Mouse (Mus musculus) naive thymus-derived CD4-positive, alpha-beta T cell, adult 2 months (primary cell): Measurements from ENCODE around the gene Zdhhc22.
A peak's percentile ranks its signal among the peaks of the same experiment; 100 is the strongest.

Experiments
- DNase-seq: peaks from one replicate; pipeline ENCODE4 v3.0.0-alpha.2; 2011; ENCODE audit warnings: low read depth

The Zdhhc22 gene

DNA sequence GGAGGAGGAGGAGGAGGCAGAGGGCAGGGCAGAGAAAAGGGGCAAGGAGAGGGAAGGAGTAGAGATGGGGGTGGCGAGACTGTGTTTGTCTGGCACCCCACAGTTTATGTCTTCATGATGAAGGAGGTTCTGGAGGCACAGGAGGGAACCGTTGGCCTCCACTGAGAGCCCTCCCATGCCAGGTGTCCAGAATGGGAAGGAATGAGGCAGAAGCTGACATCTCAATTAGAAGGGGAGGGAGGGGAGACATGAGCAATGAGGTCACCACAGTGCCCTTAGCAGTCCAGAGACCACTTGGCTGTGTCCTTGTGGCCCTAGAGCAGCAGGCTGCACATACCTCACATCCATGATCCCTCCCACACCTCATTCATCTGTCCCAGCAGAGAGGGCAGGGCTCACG is 4.5 kb upstream of the Zdhhc22 start:
- no peak for DNase-seq

GRCm38 (mm10) chr12:86994166-86994565 is 3.9 kb upstream of the Zdhhc22 start:
- no peak for DNase-seq

DNA sequence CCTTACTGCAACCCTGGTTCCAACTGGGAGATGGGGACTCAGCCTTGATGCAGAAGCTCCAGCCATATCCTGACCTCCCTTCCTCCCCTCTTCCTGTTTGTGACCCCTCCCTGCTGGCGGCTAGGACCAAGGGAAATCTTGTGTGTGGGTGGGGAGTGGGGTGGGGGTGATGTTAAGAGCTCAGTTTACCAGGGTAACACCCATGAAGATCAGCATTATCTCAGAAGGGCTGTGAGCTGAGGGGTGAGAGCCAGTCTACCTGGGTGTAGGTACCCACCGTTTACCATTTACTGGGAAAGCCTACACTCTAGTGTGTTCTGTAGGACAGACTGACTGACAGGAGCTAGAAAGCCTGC is 503 bp upstream of the Zdhhc22 start:
- DNase-seq: no peak

GRCm38 (mm10) chr12:86989378-86989777 is 852 bp downstream of the Zdhhc22 start:
- DNase-seq: no peak

GRCm38 (mm10) chr12:86988227-86988626 is 2.0 kb downstream of the Zdhhc22 start:
- no peak for DNase-seq

DNA sequence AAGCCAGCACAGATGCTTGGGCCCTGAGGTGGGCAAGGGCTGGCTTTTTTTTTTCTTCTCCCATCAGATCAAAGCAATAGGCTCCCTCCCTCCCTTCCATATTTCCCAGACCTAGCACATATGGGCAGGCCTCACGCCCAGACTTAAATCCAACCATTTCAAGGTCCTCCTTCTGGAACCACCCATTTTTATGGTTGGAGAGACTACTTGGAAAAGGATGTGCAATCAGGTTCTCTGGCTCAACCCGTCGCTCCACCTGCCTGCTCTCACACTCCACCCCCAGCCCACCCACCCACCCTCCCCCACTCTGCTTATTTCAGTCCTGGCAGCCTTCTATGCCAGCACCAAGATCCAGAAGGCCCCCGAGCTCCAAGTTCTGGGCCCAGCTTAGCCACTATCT is 3.7 kb downstream of the Zdhhc22 start:
- no peak for DNase-seq

DNA sequence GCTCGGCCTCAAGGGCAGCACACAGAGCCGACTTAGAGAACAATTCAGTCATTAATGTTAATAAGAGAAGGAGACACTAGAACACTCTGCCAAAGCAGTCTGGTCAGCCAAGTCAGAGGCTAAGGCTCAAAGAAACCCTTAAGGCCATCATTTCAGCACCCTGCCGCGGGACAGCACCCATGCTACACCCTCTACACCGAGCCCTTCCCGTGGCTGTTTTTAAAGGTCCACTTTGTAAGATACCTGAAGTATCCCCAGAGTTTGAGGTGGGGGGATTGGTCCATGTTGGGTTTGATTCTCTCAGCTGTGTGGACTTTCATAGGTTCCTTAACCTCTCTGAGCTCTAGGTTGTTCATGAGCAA is 6.1 kb downstream of the Zdhhc22 start:
- no peak for DNase-seq

DNA sequence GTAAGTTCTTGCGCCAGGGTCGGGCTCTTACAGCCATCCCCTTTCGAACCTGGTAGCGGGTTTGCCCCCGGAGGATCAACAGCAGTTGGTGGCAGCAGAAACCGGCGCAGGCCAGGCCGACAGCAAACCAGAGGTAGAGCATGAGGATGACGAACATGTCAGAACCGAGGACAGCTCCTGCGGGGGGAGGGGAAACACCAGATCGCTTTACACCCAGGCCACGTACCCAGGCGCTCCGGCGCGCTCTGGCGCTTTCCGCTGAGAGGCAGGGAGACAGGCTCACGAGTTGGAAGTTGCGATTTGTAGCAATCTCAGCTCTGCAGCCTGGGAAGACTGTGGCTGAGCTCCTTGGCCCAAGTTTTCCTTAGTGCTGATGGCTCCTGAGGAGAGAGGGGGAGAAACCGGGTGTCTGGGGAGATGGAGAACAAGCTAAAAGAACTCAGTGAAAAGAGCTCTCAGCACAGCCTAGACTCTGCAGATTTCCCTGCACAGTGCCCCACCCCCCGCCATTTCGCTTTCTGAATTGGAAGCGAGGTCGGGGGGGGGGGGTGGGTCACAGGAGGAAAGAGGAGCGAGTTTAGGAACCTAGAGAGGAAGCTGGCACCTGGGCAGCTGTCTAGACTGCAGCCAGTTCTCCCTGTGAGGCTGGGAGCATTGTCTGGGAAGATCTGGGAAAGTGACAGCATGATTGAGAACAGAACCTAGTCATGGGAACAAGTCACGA is 6.6 kb downstream of the Zdhhc22 start:
- peak; percentile 20 for DNase-seq

DNA sequence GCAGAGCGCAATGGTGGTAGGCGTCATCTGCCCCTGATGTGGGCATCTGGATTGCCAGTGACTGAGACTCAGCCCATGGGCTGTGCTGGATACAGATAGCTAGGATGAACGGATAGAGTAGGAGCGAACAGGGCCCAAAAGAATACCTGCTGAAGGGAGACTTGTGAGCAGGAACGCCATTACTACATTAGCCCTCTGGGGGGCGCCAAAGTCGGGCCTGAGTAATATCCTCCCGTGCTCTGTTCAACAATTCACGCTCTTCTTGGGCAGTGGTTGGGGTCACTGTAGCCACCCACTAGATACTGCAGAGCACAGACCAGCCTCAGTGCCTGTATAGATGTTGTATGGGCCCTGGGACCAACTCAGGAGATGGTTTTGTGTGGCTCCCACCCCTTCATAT is 9.1 kb downstream of the Zdhhc22 start:
- no peak for DNase-seq

DNA sequence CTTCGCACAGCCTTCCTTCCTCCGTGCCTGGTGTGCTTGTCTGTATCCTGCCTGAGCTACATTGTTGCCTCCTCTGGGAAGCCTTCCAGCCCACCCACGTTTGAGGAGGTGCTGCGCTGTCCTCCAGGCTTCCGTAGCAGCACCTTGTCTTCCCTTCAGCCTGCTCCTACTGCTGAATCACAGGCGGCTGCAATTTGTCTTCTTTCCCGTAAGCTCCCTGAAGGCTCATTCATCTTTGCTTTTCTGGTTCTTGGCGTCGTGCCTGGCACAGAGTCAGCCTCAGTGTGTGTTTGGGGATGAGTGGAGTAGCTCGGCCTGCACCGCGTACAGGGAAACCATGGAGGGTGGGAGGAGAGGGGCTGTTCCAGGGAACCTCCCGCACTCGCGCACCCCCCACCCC is 12.4 kb downstream of the Zdhhc22 start:
- no peak for DNase-seq

GRCm38 (mm10) chr12:86976511-86977168 is 13.6 kb downstream of the Zdhhc22 start:
- peak; percentile 18 for DNase-seq

GRCm38 (mm10) chr12:86975761-86976160 is 14.5 kb downstream of the Zdhhc22 start:
- no peak for DNase-seq

GRCm38 (mm10) chr12:86974387-86975288 is 15.6 kb downstream of the Zdhhc22 start:
- peak; percentile 70 for DNase-seq

DNA sequence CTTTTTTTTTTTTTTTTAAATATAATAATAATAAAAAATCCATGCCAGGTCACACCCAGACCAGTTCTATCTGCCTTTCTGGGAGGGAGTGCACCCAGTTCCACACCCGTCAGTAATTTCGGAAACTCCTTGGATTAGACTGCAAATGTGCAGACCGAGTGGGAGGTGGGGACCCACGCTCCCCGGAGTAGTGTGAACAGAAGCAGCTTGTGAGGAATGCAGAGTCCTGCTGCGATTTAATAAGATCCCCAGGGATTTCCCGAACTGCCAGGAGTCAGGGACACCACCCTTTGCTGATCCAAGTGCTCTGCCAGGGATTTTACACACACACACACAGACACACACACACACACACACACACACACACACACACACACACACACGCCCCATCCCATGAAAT is 16.5 kb downstream of the Zdhhc22 start:
- DNase-seq: no peak

GRCm38 (mm10) chr12:86973216-86973615 is 17.0 kb downstream of the Zdhhc22 start:
- no peak for DNase-seq

GRCm38 (mm10) chr12:86971089-86971488 is 19.1 kb downstream of the Zdhhc22 start:
- no peak for DNase-seq

- no peak for DNase-seq
Observed at GRCm38 (mm10) chr12:86969220-86969601, 21.0 kb downstream of the Zdhhc22 start.

DNA sequence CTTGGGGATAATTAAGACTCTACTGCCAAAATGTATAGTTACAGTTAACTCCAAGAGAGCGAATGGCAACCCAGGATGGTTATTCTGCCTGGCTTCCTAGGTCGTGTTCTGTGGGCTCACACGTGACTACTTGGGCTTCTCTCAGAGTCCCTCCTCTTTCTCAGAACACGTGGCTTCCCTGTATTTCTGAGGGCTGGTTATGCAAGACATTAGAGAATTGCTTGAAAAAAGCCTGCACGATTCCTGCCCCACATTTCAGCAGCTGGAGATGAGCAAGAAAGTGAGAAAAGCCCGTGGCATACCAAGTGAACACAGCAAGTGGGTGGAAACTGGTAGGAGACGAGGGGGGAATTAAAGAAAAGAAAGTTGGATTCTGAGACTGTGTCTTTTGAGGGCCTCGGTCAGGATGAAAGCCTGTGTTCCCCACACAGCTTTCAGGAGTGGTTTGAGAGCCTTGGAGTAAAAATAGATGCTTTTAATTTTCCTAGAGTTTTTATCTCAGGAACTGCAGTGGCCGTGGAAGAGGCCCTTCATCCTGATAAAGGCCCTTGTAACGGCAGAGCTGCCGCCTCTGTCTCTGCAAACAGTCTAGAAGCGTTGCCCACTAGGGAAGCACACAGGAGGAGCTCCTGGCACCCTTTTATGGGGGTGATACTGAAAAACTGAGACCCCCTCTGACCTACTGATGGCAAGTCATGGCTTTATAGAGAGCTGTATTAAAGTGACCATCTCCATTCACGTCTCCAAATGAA is 21.6 kb downstream of the Zdhhc22 start:
- DNase-seq: no peak

DNA sequence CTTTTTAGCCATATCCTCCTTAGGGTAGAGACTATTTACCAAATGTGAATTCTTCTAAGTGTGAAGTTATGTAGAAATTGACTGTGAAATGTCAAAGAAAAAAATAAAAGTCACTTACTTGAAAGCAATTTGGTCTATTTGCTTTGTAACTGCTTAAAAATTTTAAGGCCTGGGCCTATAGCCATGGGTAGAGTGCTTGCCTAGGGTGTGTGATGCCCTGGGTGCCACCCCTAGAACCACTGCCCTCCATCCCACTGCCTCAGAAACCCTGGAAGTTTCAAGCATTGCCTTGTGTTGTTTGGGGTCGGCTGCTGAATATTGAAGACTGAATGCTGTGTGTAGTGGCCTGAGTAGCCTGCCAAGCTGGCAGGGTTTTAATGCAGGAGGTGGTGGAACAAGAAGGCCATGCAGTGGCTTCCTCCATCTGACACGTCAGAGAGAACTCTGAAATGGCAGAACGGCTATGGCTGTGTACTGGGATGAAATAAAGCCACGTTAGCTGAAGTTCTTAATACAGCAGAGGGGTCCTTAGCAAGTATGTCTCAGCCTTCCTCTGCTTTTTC is 24.9 kb downstream of the Zdhhc22 start:
- no peak for DNase-seq

DNA sequence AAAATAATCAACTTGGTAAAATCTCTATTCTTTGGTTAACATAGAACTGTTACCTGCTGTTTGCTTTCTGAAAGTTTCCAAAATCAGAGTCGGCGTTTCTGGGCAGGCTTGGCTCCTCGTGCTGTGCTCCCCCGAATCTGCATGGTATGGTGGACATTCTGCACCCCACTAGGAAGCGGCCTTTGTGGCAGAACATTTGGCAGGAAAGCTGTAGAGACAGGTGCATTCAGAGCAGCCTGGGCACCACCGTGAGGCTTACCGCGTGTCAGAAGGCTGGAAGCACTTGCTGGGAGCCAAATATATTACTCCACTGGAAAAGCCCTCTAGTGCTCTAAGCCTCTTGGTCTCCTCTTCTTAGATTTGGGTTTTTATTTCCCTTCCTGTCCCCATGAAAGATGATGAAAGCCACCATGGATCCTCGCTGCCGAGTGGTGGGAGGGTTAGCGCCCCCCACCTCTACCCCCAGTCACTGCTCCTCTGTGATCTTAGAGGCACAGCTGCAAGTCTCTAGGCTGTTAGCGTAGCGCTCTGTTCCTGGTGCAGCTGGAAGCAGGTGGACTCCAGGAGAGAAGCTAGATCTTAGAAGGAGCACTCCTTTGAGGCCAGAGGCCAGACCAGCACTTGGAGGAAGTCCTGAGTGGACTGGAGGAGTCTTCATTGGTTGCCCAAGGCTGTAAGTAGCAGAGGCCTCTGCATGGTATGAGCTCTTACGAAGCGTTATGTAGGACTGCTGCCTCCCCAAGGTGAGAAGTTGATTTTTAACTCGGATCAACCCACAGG is 25.8 kb downstream of the Zdhhc22 start:
- DNase-seq: no peak
